Mouse (Mus musculus): ENCODE measurements around the gene Prss53.

Prss53 gene

GRCm38 (mm10) chr7:127875627-127876001 lies 15.2 kb downstream of the Prss53 start:
- 1% methylated on average over 38 of the region's 43 CpGs for WGBS

GRCm38 (mm10) chr7:127874812-127875626 lies 15.8 kb downstream of the Prss53 start:
- 4% methylated on average over 20 of the region's 20 CpGs for WGBS

GRCm38 (mm10) chr7:127870136-127870821 lies 20.5 kb downstream of the Prss53 start:
- 66% methylated on average over 5 of the region's 5 CpGs for WGBS

GRCm38 (mm10) chr7:127869149-127869810 lies 21.5 kb downstream of the Prss53 start:
- 33% methylated on average over 3 of the region's 3 CpGs for WGBS

- WGBS: 98% methylated on average over 18 of the region's 18 CpGs
Measured at GRCm38 (mm10) chr7:127867641-127868040, 23.1 kb downstream of the Prss53 start.

GRCm38 (mm10) chr7:127866434-127866833 lies 24.3 kb downstream of the Prss53 start:
- WGBS: 94% methylated on average over 12 of the region's 12 CpGs

GRCm38 (mm10) chr7:127858258-127858657 lies 32.5 kb downstream of the Prss53 start:
- 96% methylated on average over 6 of the region's 6 CpGs for WGBS

GRCm38 (mm10) chr7:127850906-127851305 lies 39.9 kb downstream of the Prss53 start:
- WGBS: 57% methylated on average over 5 of the region's 5 CpGs

- 61% methylated on average over 6 of the region's 6 CpGs for WGBS
Measured at GRCm38 (mm10) chr7:127849973-127850875, 40.5 kb downstream of the Prss53 start.

- WGBS: 0% methylated on average over 40 of the region's 40 CpGs
Measured at GRCm38 (mm10) chr7:127842001-127842718, 48.6 kb downstream of the Prss53 start.

GRCm38 (mm10) chr7:127841340-127842000 lies 49.3 kb downstream of the Prss53 start:
- WGBS: 1% methylated on average over 46 of the region's 46 CpGs

GRCm38 (mm10) chr7:127840886-127841285 lies 49.9 kb downstream of the Prss53 start:
- WGBS: 1% methylated on average over 15 of the region's 15 CpGs

GRCm38 (mm10) chr7:127840031-127840430 lies 50.7 kb downstream of the Prss53 start:
- WGBS: 84% methylated on average over 2 of the region's 2 CpGs

GRCm38 (mm10) chr7:127837878-127838277 lies 52.9 kb downstream of the Prss53 start:
- WGBS: 81% methylated on average over 4 of the region's 4 CpGs

GRCm38 (mm10) chr7:127837473-127837872 lies 53.3 kb downstream of the Prss53 start:
- WGBS: 93% methylated on average over 5 of the region's 5 CpGs

Data from cerebral cortex, adult 2 months (tissue).